Mouse (Mus musculus): ENCODE measurements around the gene Olfr1045.

Gene Olfr1045

DNA sequence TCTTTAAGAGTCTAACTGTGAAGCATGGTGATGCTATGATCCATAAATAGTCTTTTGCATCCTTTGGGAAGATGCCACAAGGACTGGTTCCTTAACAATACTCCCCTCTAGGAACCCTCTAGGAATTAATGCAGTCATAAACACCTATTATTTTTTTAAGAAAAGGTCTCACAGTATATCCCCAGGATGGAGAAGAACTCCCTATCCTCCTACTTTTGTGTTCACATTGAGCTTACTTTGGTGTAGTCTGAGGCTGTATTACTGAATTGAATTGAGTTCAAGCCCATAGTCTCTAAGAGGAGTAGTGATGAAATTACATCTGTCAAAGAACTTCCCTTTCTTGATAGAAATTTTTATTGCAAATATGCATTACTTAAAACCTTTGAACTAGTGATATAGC is at the start of gene Olfr1045:
TSS of gene Olfr1045 (minus strand) at position 101 of the 400 bp plus-strand sequence.
- TF ChIP-seq GATA4 (IDR thresholded peaks at IDR 0.05; ENCODE audit: insufficient replicate concordance, low read length): no peak

- no peak for TF ChIP-seq GATA4 (IDR thresholded peaks at IDR 0.05; ENCODE audit: insufficient replicate concordance, low read length)
These were observed 37.4 kb upstream of the Olfr1045 start, which contains the start of gene Olfr1048 for GRCm38 (mm10) chr2:86240189-86240588. Olfr1048 (minus strand) TSS chr2:86240289.

GRCm38 (mm10) chr2:86231301-86231700 is 28.5 kb upstream of the Olfr1045 start, which contains the start of gene Olfr1047:
Olfr1047 (minus strand) TSS chr2:86231401.
- no peak for TF ChIP-seq GATA4 (IDR thresholded peaks at IDR 0.05; ENCODE audit: insufficient replicate concordance, low read length)

DNA sequence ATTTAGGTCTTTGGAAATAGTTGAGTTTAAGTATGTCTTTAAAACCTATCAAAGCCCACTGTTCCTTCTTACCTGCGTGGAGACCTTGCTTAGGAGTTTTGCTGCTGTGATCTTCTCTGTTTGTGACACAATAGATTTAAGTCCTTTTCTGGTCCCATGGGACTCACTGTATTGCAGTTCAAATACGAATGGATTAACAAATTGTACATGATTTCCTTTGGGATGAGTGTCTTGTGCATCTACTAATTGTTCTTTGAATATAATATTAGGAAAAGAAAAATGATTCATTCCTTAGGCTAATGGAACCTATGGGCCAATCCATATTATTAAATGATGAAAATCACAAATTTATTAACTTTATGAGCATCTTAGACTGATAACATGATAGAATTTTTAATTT is 16.4 kb upstream of the Olfr1045 start, which contains the start of gene Olfr1046:
TSS of gene Olfr1046 (minus strand) at position 101 of the 400 bp plus-strand sequence.
- no peak for TF ChIP-seq GATA4 (IDR thresholded peaks at IDR 0.05; ENCODE audit: insufficient replicate concordance, low read length)

- TF ChIP-seq GATA4 (IDR thresholded peaks at IDR 0.05; ENCODE audit: insufficient replicate concordance, low read length): no peak
These were observed 6.9 kb downstream of the Olfr1045 start for GRCm38 (mm10) chr2:86195863-86196262.

DNA sequence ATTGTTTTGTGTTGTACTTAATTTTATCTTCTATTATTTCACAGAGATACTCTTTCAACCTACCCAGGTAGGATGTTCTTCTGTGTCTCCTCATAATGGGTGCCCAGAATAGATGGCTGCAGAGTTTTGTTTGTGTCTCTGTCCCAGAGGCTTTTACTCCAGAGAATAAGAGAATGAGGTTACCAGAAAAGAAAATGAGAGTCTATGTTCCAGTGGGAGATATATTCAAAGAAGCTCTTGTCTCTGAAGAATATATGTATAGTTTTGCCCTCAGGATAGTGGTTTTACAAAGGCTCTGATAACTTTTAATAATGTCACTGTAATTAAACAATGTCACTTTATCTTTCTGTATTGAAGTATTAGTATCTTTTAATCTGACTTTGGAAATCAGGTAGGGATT is 17.2 kb downstream of the Olfr1045 start, which contains the start of gene Olfr52:
TSS of gene Olfr52 (minus strand) at position 101 of the 400 bp plus-strand sequence.
- TF ChIP-seq GATA4 (IDR thresholded peaks at IDR 0.05; ENCODE audit: insufficient replicate concordance, low read length): no peak

- no peak for TF ChIP-seq GATA4 (IDR thresholded peaks at IDR 0.05; ENCODE audit: insufficient replicate concordance, low read length)
These were observed 22.9 kb downstream of the Olfr1045 start for GRCm38 (mm10) chr2:86179950-86180349.

- no peak for TF ChIP-seq GATA4 (IDR thresholded peaks at IDR 0.05; ENCODE audit: insufficient replicate concordance, low read length)
These were observed 25.1 kb downstream of the Olfr1045 start, which contains the start of gene Olfr1044 for GRCm38 (mm10) chr2:86177720-86178119. Olfr1044 (minus strand) TSS chr2:86177820.

DNA sequence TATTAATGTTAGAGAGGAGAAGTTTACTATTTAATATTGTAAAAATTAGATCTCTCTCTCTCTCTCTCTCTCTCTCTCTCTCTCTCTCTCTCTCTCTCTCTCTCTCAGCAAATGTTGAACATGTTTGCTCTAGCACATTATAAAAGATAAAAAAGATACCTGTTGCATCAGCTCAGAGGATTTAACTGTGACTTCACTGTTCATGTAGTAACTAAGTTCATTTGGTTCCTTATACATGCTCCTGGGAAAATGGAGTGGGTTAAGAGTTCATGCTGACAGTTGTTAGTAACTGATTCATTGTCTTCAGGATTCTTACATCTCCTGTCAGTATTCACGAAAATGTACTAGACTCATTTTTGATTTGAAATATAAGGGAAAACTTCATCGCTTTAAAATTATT is 35.4 kb downstream of the Olfr1045 start, which contains the start of gene Olfr1043:
TSS of gene Olfr1043 (minus strand) at position 101 of the 400 bp plus-strand sequence.
- TF ChIP-seq GATA4 (IDR thresholded peaks at IDR 0.05; ENCODE audit: insufficient replicate concordance, low read length): no peak

DNA sequence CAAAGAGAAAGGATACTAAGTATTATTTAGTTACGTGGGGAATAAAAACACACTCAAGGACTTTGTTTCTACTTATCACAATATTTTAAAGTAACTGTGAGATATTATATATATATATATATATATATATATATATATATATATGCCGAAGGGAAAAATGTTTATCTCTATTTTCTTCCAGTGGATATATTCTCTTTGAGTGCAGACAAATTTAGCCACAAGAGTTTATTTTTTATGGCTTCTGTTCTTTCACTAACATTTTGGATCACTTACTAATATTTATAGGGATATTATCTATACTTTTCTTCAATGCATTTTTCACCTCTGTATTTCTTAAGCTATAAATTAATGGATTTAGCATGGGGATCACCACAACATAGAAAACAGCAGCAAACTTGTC is 41.1 kb downstream of the Olfr1045 start, which contains the start of gene Olfr1042:
TSS of gene Olfr1042 (minus strand) at position 101 of the 400 bp plus-strand sequence.
- TF ChIP-seq GATA4 (IDR thresholded peaks at IDR 0.05; ENCODE audit: insufficient replicate concordance, low read length): no peak

GRCm38 (mm10) chr2:86146632-86147031 is 56.2 kb downstream of the Olfr1045 start, which contains the start of gene Olfr1040:
Olfr1040 (minus strand) TSS chr2:86146732.
- no peak for TF ChIP-seq GATA4 (IDR thresholded peaks at IDR 0.05; ENCODE audit: insufficient replicate concordance, low read length)
